Mouse (Mus musculus) small intestine, adult 2 months (tissue): ENCODE results near the gene Nagk.

Experiments
- CTCF ChIP-seq: fragments of 200-500 bp; IDR thresholded peaks from 2 replicates; pipeline ENCODE4 v1.5.1; 2012; ENCODE audit warnings: low read depth, mild to moderate bottlenecking, control low read depth, inconsistent platforms, low read length, moderate library complexity, mixed read lengths; ENCODE audit not compliant: insufficient replicate concordance, insufficient read length; ENCODE audit errors: extremely low read depth
- POLR2A ChIP-seq: fragments of 200-500 bp; IDR thresholded peaks from 2 replicates; pipeline ENCODE4 v1.6.1; 2012; ENCODE audit warnings: low read depth, mild to moderate bottlenecking, control low read depth, inconsistent platforms, low read length, moderate library complexity

DNA sequence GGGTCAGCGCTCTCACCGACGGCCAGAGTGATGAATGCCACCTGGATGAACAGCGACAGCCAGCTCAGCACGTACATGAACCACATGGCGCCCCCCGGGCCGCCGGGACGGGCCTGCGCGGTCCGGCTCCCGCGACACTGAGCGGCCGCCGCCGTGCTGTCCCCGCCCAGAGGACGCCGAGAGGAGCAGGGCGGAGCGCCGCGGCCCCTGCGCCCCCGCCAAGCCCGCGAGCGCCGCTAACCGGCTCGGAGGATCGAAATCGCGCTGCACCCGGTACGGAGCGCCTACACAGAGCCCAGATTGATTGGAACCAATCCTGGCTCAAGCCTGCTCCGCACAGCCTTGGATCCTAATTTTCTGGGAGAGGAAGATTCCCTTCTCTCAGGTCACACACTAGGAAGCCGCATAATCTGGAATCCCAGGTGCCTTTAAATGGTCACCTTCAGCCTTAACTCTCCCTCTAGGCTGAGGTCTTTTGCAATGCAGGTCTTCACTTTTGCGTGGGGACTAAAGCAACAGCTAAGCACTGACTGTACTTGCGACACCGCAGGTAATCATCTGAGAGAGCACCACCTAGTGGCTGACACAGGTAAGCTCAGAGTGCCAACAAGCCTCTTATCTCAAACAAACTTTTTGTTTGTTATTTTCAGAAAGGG lies 19.0 kb upstream of the Nagk start, which contains the start of gene Tex261:
- TF ChIP-seq CTCF = peak; percentile 84
- TF ChIP-seq POLR2A = peak; percentile 79
